Mouse (Mus musculus) frontal cortex, postnatal 10 days (tissue): ENCODE data around the gene Myo1f.
"Not testable (repeated sequence)": the region's sequence is repeated elsewhere in the genome, so short reads cannot be mapped to it uniquely, and the experiment has no call there.

Source experiments
- DNase-seq, 2 experiments: peaks; one replicate each; pipeline ENCODE4 v3.0.0; 2022; ENCODE audit warnings: low spot score in 2 of 2, mixed read lengths in 1 of 2

The Myo1f gene

DNA sequence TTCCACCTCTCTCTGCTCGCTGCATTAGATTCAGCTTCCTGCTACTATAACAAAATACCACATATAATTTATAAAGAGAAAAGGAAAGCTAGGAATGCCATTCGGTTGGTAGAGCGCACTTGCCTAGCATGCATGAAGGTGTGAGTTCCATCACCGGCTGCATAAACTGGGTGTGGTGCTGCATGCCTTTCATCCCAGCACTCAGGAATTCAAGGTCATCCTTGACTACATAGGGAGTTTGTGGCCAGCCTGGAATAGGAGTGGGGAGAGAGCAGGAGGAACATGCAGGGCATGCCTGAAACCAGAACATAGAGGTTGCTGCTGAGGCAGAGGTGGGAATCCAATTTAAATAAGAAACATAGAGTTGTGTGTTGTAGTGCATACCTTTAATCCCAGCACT, 28.6 kb downstream of the Myo1f start:
- no peak for DNase-seq

DNA sequence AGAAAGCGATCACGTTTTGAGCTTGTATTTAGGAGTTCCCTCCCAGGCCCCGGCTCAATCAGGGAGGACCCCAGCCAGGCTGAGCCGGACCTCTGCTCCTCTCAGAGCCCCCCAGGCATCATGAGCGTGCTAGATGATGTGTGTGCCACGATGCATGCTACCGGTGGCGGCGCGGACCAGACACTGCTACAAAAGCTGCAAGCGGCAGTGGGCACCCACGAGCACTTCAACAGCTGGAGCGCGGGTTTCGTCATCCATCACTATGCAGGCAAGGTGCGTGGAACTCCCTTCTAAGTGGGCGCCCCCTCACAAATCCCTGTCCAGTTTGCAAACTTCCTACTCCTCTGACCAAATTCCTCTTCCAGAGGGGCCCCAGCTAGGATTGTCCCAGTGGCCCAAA, 30.5 kb downstream of the Myo1f start:
- DNase-seq = no peak

DNA sequence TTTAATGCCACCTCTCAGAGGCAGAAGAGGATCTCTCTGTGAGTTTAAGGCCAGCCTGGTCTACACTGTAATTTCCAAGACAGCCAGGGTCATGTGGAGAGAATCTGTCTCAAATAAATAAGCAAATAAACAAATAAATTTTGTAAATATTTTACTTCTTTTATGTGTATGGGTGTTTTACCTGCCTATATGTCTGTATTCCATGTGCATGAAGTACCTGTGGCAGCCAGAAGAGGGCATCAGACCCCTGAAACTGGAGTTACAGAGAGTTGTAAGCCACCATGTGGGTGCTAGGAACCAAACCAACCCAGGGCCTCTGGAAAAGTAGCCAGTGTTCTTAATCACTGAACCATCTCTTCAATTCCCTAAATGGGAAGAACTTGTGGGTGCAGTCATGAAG, 41.8 kb downstream of the Myo1f start:
- no peak for DNase-seq

DNA sequence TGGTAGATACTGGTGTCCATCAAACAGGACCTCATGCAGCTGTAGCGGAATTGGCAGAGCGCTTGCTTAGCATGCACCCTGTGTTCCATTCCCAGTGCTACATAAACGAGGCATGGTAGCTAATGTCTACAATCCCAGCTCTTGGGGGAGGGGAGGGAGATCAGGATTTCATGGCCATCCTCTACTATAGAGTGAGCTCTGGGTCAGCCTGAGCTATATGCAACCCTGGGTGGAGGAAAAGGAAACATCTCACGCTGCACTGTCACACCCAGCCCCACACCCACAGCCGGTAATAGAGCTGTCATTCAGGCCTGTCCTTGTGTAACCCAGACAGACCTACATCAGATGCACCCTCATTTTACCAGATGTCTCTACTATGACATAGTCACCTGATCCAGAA, 43.0 kb downstream of the Myo1f start:
- no peak for DNase-seq

DNA sequence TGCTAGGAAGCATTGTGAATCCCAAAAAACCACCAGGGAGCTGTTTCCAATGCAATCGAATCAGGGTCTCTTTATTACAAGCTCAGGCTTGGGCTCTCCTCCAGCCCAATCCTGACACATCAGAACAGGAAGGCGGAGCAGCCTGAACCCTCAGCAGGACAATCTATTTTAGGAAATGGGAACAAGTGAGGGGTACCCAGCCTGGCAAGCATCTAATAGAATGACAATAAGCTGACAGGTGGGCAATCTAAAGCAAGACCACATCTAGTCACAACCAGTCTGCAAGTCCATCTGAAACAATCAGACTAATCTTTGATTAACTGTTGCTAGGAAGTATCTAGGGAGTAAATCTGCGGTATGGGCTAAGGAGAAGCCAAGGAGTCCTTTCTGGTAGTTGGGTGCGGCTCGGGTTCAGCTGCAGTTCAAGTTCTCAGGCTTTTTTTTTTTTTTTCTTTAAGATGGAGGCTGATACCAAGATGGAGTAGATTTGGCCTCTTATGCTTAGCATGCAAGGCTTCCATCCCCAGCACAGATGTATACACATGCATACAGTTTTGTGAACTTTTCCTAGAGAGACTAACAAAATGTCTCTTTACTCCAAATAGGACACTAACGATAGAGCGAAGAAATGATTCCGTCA, 44.4 kb downstream of the Myo1f start:
- no peak for DNase-seq

DNA sequence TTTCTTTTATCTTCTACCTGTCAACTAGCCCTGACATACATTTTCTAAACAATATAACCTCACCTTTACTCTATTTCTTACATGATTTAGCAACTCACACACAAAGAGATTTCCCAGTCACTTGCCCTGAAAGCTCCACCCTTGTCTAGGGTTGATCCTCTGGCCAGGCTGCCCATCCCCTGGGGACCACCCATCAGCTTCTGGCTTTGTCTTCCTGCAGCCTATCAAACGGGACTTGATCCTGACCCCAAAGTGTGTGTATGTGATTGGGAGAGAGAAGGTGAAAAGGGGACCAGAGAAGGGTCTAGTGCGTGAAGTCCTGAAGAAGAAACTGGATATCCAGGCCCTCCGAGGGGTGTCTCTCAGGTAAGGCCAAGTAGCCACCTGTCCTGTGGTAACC, 45.3 kb downstream of the Myo1f start:
- DNase-seq = no peak

DNA sequence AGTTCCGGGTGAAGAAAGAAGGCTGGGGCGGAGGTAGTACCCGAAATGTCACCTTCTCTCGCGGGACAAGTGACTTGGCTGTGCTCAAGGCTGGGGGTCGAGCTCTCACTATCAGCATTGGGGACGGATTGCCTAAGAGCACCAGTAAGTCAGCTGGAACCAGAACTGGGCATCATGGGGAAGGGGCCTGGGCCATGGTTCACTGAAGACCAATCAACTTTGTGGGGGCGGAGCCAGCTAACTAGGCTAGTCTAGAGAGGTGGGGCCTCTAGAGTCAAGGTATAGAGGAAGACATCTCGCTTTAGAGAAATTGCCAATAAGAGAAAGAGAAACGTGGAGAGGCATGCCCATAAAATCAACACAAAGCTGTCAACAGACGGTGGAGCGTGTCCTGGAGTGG, 46.4 kb downstream of the Myo1f start:
- DNase-seq = no peak

DNA sequence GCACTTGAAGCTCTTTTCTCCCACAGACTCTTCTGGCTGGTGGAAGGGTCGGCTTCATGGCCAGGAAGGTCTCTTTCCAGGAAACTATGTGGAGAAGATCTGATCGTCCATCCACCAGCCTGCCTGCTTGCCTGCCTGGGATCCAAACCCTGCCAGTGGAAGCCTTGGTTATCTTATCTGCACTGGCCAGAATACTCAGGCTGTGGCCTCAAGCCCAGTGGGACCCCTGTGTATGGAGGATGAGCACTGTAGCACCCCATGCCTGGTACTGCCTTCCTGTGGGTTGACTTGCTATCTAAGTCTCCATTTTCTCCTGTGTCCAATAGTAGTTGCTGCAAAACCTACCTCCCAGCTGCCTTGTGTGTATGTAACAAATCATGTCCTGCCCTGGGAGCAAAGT, 51.8 kb downstream of the Myo1f start:
- DNase-seq = no peak

DNA sequence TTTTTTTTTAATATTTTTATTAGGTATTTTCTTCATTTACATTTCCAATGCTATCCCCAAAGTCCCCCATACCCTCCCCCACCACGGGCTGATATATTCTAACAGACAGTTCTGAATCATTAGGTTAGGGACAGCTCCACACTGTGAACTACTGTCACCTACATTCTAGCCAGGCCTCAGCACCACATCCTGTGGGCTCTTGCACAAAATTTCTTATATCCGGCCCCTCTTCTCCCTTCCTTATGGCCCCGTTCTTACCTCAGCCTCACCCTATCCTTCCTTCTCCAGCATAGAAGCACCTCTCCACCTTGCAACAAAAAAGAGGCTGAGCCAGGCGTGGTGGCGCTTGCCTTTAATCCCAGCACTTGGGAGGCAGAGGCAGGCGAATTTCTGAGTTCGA, 55.0 kb downstream of the Myo1f start:
- no peak for DNase-seq

DNA sequence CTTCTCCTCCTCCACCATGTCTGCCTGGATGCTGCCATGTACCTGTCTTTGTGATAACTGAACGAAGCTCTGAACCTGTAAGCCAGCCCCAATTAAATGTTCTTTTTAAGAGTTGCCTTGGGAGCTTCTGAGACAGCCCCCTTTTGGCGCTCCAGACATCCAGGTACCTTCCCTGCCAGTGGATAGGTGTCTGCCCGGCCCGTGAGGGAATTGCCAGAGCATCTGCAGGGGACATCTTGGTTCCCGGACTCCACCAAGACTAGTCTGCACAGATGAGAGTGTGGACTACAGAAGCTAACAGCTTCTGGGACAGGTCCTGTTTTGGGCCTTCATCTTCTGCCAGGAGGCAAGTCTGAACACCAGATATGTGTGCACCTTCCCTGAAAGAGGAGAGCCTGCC, 58.2 kb downstream of the Myo1f start:
- DNase-seq = not testable (repeated sequence)

DNA sequence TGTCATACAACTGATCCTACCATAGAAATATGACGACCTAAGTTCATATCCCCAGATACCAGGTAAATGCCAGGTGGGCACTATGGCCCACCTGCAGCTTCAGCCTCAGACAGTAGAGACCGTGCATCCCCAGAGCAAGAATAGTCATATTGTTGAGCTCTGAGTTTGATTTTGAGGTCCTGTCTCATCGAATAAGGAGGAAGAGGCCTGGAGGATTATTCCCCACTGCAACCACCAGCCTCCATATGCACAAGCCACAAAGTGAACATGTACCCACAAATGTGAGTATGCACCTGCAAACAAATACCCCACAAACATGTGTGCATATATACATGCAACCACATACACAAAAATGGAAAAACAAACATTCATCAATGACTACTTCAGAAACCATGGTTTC, 71.8 kb downstream of the Myo1f start:
- no peak for DNase-seq

DNA sequence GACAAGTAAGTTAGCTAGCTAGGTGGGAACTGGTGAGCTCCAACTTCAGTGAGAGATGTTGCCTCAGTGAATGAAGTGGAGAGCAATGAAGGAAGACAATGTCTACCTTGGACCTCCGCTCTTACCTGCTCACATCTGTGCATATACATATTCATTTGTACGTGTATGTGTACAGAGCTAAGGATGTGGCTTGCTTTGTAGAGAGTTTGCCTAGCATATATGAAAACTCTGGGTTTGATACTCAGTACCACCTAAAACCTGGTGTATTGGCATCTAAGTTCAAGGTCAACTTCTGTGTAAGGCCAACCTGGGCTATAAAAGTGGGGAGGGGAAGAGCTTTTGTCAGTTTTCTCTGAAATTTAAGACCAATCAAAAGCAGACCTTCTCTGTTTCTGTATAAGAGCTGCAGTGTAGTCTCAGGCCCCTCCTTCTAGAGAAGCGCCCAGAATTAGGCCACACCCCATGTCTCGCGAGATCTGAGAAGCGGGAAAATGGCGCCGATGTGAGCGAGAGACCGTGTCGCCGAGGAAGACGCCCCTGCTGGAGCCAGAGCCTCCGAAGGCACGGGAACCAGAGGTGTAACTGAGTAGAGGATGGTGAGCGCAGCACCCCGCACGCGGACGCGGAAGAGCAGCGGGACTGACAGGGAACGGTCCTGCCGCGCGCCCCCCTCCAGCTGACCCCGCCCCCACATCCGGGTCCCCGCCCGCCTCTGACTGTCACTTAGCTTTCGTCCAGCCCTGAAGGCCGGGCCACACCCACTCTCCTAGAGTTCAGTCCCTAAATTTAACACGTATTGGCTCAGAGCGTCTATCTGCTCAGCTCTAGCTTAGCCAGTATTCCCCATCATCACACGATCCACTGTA, 73.3 kb downstream of the Myo1f start, which contains the start of gene Zfp414:
Gene Zfp414, plus strand, starts transcription at position 470 of the 866 bp plus-strand sequence.
- DNase-seq = peak; percentile 82 to 88

DNA sequence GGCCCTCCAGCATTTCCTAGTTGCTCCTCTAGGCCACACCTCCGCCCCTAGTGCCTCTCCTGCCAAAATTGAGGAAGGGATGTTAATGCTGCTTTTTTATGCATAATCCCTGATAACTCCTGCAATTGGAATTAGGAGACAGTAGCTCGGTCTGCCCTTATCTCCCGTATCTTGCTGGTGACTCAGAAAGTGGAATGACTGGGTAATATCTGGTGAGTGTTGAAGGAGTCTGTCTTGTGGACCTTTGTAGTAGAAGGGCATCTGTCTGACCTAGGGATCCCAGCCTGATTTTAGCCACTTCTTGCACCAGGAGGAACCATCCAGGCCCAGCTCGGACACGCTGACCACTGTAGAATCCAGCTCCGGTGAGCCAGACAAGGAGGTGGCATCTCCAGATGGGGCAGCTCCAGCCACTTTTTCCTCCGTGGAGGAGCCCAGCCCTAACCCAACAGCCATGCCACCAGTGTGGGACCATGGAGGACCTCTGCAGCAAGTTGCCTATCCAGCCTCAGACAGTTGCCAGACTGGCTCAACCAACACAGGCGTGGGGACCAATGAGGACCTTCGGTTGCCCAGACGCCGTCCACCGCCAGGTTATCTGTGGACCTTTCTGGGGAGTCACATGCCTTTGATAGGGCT, 74.1 kb downstream of the Myo1f start:
- peak in 1 of 2 experiments; percentile 28 for DNase-seq

DNA sequence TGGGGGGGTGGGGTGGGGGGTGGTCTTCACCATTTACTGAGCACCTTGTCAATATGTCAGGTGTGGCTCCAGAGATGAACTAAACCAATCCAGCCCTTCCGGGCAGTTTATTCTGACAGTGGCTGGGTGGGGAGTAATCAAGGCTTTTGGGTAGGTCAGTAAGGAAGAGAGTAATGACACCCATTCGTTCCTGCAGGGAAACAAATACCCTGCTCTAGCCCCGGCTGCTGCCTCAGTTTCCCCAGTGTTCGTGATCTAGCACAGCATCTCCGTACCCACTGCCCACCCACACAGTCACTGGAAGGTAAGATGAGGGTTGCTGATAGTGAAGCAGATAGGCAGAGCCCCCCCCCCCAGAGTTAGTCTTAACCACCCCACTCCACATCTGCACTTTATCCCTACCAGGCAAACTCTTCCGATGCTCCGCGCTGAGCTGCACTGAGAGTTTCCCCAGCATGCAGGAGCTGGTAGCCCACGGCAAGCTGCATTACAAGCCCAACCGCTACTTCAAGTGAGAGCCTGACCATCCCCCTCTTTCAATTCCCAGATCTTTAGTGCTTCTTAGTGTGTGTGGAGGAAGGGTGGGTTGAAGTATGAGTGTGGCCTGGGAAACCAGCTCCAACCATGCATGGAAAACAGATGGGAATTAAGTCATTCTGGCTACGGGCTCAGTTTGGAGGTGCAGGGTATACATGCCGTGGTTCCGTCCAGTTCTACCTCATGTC, 74.8 kb downstream of the Myo1f start:
- no peak for DNase-seq

DNA sequence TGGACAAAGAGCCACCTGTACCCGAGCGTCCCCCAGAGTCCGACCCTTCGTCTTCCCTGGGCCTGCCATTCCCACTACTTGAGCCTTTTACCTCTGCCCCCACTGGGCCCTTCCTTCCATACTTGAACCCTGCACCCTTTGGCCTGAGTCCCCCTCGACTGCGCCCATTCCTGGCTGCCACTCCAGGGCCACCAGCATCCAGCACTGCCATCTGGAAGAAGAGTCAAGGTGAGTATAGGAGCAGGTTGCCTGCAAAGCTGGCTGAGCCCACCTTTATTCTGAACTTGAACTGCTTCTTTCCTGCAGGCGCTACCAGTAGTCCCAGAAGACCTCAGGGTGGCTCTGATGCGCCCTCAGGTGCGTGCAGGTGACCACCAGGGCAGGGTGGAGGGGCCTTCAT, 75.7 kb downstream of the Myo1f start:
- no peak for DNase-seq

DNA sequence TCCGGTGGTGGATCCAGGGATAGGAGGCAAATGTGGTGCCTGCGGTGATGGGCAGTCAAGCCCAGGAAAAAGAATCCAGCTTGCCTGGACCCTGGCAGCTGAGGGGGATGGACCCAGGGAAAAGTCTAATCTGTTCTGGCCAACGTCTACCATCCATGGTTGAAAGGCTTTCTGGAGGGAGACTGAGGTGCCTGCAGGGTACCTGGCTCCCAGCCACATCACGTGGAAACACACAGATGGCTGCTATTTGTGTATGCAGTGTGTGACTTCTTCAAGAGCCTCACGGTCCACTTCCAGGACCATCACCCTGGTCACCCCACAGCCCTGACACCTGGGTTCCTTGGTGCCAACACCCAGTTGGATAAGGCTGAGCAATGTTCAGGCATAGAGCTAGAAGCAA, 76.3 kb downstream of the Myo1f start:
- DNase-seq = no peak

DNA sequence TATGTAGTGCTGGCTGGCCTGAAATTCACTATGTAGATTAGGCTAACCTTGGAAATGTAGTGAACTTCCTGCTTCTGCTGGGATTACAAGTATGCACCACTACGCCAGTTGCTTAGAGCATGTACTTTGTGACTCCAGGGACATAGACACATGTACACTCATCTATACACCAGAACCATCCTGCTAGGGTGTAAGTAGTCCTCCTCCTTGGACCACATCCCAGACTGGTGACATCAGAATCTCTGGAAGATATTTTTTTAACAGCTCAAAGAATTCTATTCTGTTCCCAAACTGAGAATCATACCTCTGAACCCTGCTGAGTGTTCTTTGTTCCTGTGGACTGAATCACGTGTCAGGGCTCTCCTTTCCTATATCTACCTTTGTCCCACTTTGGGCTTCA, 81.5 kb downstream of the Myo1f start:
- no peak for DNase-seq

DNA sequence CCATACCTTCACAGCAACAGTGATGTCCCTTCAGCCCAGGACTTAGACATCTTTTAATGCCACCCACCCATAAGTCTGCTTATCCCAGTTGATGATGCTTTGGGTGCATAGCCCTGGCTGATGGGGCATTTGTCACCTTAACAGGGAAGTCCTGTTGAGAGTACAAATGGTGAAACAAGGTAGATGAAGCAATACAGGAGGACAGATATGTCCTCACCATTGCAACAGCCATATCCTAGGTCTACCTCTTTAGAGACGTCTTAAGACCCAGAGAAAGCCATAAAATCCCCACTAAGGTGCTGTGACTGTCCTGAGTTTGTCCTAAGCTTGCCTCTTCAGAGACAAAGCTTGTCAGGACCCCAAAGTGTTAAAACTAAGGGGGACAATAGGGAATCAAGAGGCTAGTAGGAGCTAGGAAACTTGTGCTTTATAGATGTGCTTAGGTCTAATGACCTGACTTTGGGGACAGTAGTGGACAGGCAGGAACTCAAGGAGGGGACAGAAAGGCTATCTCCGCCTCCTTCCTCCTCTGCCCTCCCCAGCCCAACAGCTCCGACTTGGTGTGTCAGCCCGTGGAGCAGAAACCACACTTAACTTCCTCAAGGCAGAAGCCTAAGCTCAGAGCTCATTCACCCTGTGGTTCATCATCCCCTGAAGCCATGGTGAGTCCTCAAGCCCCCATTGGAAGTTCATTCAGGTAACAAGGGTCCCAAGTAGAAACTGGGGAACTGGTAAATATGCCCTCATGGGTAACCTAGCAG, 82.2 kb downstream of the Myo1f start, which contains the start of gene Pram1:
Gene Pram1, plus strand, starts transcription at position 541 of the 761 bp plus-strand sequence.
- DNase-seq = no peak

DNA sequence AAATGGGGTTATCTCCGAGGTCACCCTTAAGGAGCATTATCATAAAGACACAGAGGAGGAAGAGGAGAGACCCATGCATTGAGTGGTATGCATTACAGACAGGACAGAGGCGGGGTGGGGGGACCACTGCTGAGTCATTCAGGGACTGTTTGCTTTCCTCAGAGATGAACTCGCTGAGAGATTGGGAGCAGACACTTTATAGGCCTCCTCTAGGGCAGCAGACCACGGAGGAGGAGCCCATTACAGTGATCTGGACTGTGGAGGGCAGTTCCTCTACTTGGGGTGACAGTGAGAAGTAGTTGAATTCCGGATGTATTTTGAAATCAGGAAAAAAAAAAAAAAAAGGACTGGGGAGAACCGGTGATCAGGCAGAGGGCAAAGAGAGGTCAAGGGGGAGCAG, 84.2 kb downstream of the Myo1f start:
- DNase-seq = no peak

DNA sequence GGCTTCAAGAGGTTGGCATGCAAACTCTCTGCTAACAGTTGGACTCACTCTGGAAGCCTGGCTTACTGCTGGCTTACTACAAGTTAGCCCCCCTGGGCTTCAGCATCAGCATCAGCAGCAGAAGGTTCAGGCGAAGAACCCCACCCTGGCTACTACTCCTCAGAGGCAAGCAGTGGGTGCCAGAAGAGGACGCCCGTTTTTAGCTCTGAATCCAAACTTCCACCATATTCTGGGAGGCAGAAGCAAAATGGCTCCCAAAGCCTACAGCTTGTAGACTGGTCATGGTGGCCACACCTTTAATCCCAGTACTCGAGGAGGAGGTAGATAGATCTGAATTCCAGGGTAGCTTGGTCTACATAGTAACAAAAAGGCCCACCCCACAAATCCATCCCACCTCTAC, 88.6 kb downstream of the Myo1f start:
- DNase-seq = no peak

DNA sequence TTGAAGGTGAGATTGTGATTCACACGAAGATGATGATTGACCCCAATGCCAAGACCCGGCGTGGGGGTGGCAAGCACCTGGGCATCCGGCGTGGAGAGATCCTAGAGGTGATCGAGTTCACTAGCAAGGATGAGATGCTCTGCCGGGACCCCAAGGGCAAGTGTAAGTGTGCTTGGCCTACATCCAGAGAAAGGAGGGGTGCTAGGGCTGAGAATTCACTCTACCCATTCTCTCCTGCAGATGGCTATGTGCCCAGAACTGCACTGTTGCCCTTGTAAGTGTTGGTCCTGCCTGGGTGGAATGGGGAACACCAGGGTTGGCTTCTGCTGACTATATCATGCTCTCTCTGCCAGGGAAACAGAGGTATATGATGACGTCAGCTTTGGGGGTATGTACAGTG, 89.6 kb downstream of the Myo1f start:
- DNase-seq = no peak
